ENCODE assay signal across 8 mouse cellular contexts in genomic region chr13:55189531-55190107, GRCm38 (mm10). TPM values are rescaled to one million over a fixed set of nuclear protein-coding genes. Genes with fewer than 3 reads are reported as not detected.
A peak's percentile ranks its signal among the peaks of the same experiment; 100 is the strongest.
DNase-seq lines count a peak whose midpoint lies in the region; ATAC-seq and TF ChIP-seq lines count a peak whose summit lies in the region.

No protein-coding gene starts in this region.

- H3K79me2 ChIP-seq in C2C12 (ENCODE audit: control insufficient read depth, insufficient read depth), result no peaks in the 10 kb centered on the region

- H3K27me3 ChIP-seq in C2C12 (ENCODE audit: control insufficient read depth, insufficient read depth, insufficient read length), result no peaks in the 10 kb centered on the region
- no peaks in the 10 kb centered on the region for H3K27me3 ChIP-seq in forebrain, embryonic 12.5 days
- no peaks in the 10 kb centered on the region for H3K27me3 ChIP-seq in liver, embryonic 16.5 days (ENCODE audit: control insufficient read depth, insufficient read depth, low read depth, low read length)

- no peak for TF ChIP-seq CTCF in C2C12 (IDR thresholded peaks at IDR 0.05; ENCODE audit: control insufficient read depth, insufficient read depth, insufficient read length)

- no peaks in the 10 kb centered on the region for H3K36me3 ChIP-seq in C2C12 (ENCODE audit: control insufficient read depth, insufficient read depth)
- no peaks in the 10 kb centered on the region for H3K36me3 ChIP-seq in forebrain, embryonic 12.5 days (replicated peaks)
- H3K36me3 ChIP-seq in liver, embryonic 16.5 days (ENCODE audit: control insufficient read depth, insufficient read depth), result no peaks in the 10 kb centered on the region

- WGBS in forebrain, embryonic 12.5 days, result 4% methylated on average over 12 of the region's 12 CpGs
- WGBS in liver, embryonic 16.5 days (ENCODE audit: insufficient replicate concordance), result 7% methylated on average over 12 of the region's 12 CpGs

- peak overlapping the region; percentile 74 for H3K9ac ChIP-seq in forebrain, embryonic 12.5 days
- H3K9ac ChIP-seq in liver, embryonic 16.5 days (ENCODE audit: low read depth, low read length), result peak overlapping the region; percentile 71

- DNase-seq in gastrocnemius, postnatal 14 days, result peak; percentile 19
- no peak for DNase-seq in gastrocnemius, postnatal 4 days (ENCODE audit: low spot score in 2 of 2)
- DNase-seq in urinary bladder, postnatal 14 days (ENCODE audit: low spot score), result no peak
- DNase-seq in gastrocnemius, postnatal 25 days, result no peak
- DNase-seq in cerebellum, adult 8-10 months, result no peak

- H3K4me1 ChIP-seq in forebrain, embryonic 12.5 days, result peaks cover 13% of the 10 kb centered on the region
- peaks cover 17% of the 10 kb centered on the region for H3K4me1 ChIP-seq in liver, embryonic 16.5 days (ENCODE audit: control insufficient read depth, low read depth, low read length)

- H3K4me2 ChIP-seq in forebrain, embryonic 12.5 days, result peak overlapping the region; percentile 74
- peak overlapping the region; percentile 98 for H3K4me2 ChIP-seq in liver, embryonic 16.5 days (ENCODE audit: low read depth, low read length)

- H3K27ac ChIP-seq in forebrain, embryonic 12.5 days, result peak overlapping the region; percentile 93
- peak overlapping the region; percentile 90 for H3K27ac ChIP-seq in liver, embryonic 16.5 days (ENCODE audit: low read length)

- intact Hi-C loops in gastrocnemius, postnatal 14 days (cut with DNase I; ENCODE audit: low total_unique reads), result no loop called here

- ATAC-seq in forebrain, embryonic 12.5 days (ENCODE audit: low FRiP score), result peak; percentile 7; the same call in 1 of the 2 replicates
- ATAC-seq in liver, embryonic 16.5 days (ENCODE audit: low read depth), result peak; percentile 44

- no peaks in the 10 kb centered on the region for H3K79me3 ChIP-seq in C2C12 (ENCODE audit: low read depth)

- H3K9me3 ChIP-seq in forebrain, embryonic 12.5 days, result no peaks in the 10 kb centered on the region
- no peaks in the 10 kb centered on the region for H3K9me3 ChIP-seq in liver, embryonic 16.5 days (replicated peaks; ENCODE audit: control insufficient read depth, low read length)

- H3ac ChIP-seq in C2C12 (ENCODE audit: control insufficient read depth, insufficient read length, low read depth), result peak overlapping the region; percentile 55

- H3K4me3 ChIP-seq in C2C12 (ENCODE audit: insufficient read depth, poor library complexity, severe bottlenecking), result peak overlapping the region; percentile 35
- peak overlapping the region; percentile 44 for H3K4me3 ChIP-seq in forebrain, embryonic 12.5 days (replicated peaks)
- peak overlapping the region; percentile 70 for H3K4me3 ChIP-seq in liver, embryonic 16.5 days (ENCODE audit: low read depth, low read length)

TF ChIP-seq in C2C12, 6 proteins besides CTCF, POLR2A, EP300 and RAD21:
- TF ChIP-seq MAX (IDR thresholded peaks at IDR 0.05) (no peak), MYOD1 (IDR thresholded peaks at IDR 0.05; ENCODE audit: control insufficient read depth, insufficient read length, low read depth) (no peak), CEBPB (IDR thresholded peaks at IDR 0.05; ENCODE audit: low read depth) (no peak), MYOG (IDR thresholded peaks at IDR 0.05; ENCODE audit: control insufficient read depth, extremely low read depth, insufficient read length) (no peak), USF1 (IDR thresholded peaks at IDR 0.05; ENCODE audit: low read depth) (no peak), FOSL1 (IDR thresholded peaks at IDR 0.05; ENCODE audit: insufficient read depth, low read length, poor library complexity, severe bottlenecking) (no peak)

RNA-seq across cellular contexts. Expression of gene Nsd1, which starts 20.0 kb away (rescaled TPM):
- 10 to 100 TPM; 55.6 to 59.2 TPM for total RNA-seq in gastrocnemius, postnatal 14 days (2021)
- 100 to 1,000 TPM; 114 to 127 TPM for total RNA-seq in gastrocnemius, postnatal 4 days (2021)
- polyA plus RNA-seq in C2C12 (2012; fragmentation: generic; extraction: Trizol), result 10.5 TPM
- polyA plus RNA-seq in forebrain, embryonic 12.5 days (2016; fragmentation: Nextera tagmentation; extraction: Ambion mirVana), result 83.4 and 83.6 TPM in 2 replicates
- polyA plus RNA-seq in liver, embryonic 16.5 days (2015; fragmentation: Nextera tagmentation; extraction: Ambion mirVana), result 12.2 and 13.0 TPM in 2 replicates
- total RNA-seq in gastrocnemius, postnatal 25 days (2021), result 10 to 100 TPM; 46.0 to 51.2 TPM

RNA-seq across cellular contexts. Expression of gene Fgfr4, which starts 37.2 kb away (rescaled TPM):
- 1 to 10 TPM; 6.6 to 6.7 TPM for total RNA-seq in gastrocnemius, postnatal 14 days (2021)
- 10 to 100 TPM; 46.1 to 46.6 TPM for total RNA-seq in gastrocnemius, postnatal 4 days (2021)
- polyA plus RNA-seq in C2C12 (2012; fragmentation: generic; extraction: Trizol), result 2.8 TPM
- polyA plus RNA-seq in forebrain, embryonic 12.5 days (2016; fragmentation: Nextera tagmentation; extraction: Ambion mirVana), result 0.15 and 0.20 TPM in 2 replicates
- 6.1 and 6.9 TPM in 2 replicates for polyA plus RNA-seq in liver, embryonic 16.5 days (2015; fragmentation: Nextera tagmentation; extraction: Ambion mirVana)
- total RNA-seq in gastrocnemius, postnatal 25 days (2021), result 1 to 10 TPM; 2.4 to 3.1 TPM

RNA-seq across cellular contexts. Expression of gene Gm17617, which starts 56.3 kb away (rescaled TPM):
- total RNA-seq in gastrocnemius, postnatal 14 days (2021), result not detected
- total RNA-seq in gastrocnemius, postnatal 4 days (2021), result not detected
- not detected for polyA plus RNA-seq in C2C12 (2012; fragmentation: generic; extraction: Trizol)
- polyA plus RNA-seq in forebrain, embryonic 12.5 days (2016; fragmentation: Nextera tagmentation; extraction: Ambion mirVana), result not detected in 2 replicates
- not detected in 2 replicates for polyA plus RNA-seq in liver, embryonic 16.5 days (2015; fragmentation: Nextera tagmentation; extraction: Ambion mirVana)
- not detected for total RNA-seq in gastrocnemius, postnatal 25 days (2021)

Comparison
In these comparisons a context has a peak if more than half of its experiments do, and no peak if none do; other contexts are left out.
1. RNA of gene Fgfr4, which starts 37.2 kb away (total RNA-seq): 46.1 to 46.6 TPM in gastrocnemius, postnatal 4 days; 6.6 to 6.7 TPM in gastrocnemius, postnatal 14 days and 2.4 to 3.1 TPM in gastrocnemius, postnatal 25 days; every median in the first group is over 4 times any median in the second.
2. Peak in every context shown above with its lines, with median percentiles within 50 percentile points of each other: H3K4me3 ChIP-seq.